Mouse (Mus musculus) c-Kit-negative CD71-positive TER-119-positive erythroid progenitor cells, embryonic 14.5 days (primary cell): ENCODE measurements around the gene Pax9.

ENCODE experiments used
- DNase-seq: peaks from one replicate; pipeline ENCODE4 v3.0.0-alpha.2; 2013; ENCODE audit warnings: low read depth, low spot score

Pax9 gene

GRCm38 (mm10) chr12:56697011-56697740, 5.6 kb downstream of the Pax9 start:
- no peak for DNase-seq

- DNase-seq, result no peak
Observed at GRCm38 (mm10) chr12:56697785-56698184, 6.2 kb downstream of the Pax9 start.

- no peak for DNase-seq
Observed at GRCm38 (mm10) chr12:56698191-56698980, 6.8 kb downstream of the Pax9 start.

GRCm38 (mm10) chr12:56699351-56699750, 7.8 kb downstream of the Pax9 start:
- no peak for DNase-seq

DNA sequence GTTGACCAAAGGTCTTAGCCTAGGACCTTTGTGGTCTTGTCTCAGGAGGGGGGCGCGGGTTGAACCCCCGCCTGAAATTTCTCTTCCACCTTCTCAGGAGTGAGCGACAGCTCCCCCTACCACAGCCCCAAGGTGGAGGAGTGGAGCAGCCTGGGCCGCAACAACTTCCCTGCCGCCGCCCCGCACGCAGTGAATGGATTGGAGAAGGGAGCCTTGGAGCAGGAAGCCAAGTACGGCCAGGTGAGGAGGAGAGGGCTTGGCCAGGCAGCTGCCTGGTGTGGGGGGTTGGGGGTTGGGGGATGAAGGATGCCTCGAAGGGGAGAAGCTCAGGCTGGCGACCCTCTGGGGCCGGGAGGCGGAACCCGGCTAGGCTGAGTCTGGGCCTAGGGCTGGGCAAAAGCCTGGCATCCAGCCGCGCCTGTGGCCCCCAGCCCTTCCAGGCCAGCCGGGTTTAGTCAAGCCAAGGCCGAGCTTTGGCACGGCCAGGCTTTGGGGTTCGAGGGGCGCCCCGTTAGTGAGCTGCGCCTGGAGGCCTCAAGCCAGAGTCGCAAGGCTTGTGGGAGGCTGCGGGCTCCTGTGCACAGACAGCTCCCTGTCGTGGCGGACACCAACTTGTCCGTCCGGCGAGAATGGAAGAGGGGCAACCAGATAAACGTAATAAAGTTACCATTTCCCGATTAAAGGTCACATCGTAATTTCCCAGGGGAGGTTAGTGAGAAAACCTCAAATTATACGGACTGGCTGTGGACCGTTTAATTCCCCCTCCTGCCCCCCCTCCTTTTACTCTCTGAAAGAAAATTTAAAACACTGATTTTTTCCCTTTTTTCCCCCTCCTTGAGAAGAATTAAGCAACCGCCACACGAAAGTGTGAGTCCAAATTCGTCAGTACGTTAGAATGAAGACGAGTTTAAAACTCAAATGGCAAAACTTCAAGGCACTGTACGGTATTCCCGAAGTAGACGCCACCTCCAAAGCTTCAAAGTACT, 8.6 kb downstream of the Pax9 start:
- DNase-seq, result no peak

DNA sequence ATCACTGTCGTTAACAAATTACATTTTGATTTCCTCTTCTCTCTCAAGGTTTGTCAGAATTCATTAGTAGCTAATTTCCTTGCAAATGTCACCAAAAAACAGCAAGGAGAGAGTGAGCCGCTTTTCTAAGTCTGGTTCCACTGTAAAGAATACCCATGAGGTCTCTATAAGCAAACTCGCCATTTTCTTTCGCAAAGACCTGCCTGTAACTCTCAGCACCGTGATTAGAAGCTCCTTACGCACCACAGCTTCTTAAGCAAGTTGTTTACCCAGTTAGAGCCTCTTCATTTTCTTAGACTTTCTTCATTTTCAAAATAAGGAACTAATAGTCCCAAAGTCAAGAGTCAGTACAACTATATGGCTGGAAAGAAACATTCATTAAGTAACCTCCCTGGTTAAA, 9.4 kb downstream of the Pax9 start:
- no peak for DNase-seq

- DNase-seq, result no peak
Observed at GRCm38 (mm10) chr12:56717971-56718706, 26.6 kb downstream of the Pax9 start.

DNA sequence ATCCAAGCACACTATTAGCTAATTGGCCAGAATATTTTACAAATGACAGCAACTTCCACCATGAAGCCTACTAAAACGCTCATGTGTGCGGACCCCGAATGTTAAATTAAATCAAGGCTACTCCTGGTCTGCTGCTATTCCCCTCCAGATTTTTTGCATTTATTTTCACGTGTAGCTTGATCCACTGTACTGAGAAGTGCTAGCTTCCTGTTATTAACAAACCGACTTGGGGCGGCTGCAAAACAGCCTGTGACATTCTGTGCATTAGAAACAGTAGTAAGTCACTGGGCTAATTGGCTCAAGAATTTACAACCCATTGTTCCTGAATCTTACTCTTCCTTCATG, 27.1 kb downstream of the Pax9 start:
- no peak for DNase-seq

GRCm38 (mm10) chr12:56727631-56728030, 36.1 kb downstream of the Pax9 start:
- DNase-seq, result no peak

GRCm38 (mm10) chr12:56737104-56737503, 45.5 kb downstream of the Pax9 start:
- no peak for DNase-seq
